Mouse (Mus musculus) C3H10T1/2 (cell line): ENCODE results near the gene Rnf44. TPM values are rescaled to one million over a fixed set of nuclear protein-coding genes. Genes with fewer than 3 reads are reported as not detected.

Experiments used
- polyA plus RNA-seq, 2 experiments: library from polyadenylated mRNA; unstranded; fragments of >200 nt; fragmentation: generic; extraction: Trizol; gene quantifications; one replicate each; pipeline ENCODE4 v1.2.1; 2012; ENCODE audit warnings: missing spikeins in 2 of 2

Gene Rnf44
- 10 to 100 TPM in 1 of 2 experiments, 1 to 10 TPM in 1; 3.0 to 19.6 TPM for polyA plus RNA-seq

GRCm38 (mm10) chr13:54693558-54694347, at the start of gene Rnf44:
Gene Rnf44, minus strand, starts transcription at chr13:54693907.

DNA sequence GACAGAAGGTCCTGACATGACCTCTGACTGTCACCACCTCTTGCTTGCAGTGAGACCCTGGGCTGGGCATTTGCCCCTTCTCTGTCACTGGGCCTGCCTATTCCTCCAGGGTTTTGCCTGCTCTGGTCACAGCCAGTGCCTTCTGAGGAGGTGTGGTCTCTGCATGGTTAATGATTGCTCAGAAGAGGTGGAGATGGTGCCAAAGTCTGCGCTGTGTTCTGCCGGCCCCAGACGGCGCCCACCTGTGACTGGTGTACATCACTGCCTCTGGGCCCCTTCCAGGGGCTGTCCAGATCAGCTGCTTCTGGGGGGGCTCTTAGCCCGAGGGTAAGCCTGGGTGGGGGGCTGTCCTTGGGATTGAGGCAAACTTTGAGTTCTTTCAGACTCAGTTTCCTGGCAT, 7.5 kb upstream of the Rnf44 start, which contains the start of gene Cdhr2:
TSS of gene Cdhr2 (plus strand) at position 219 of the 400 bp plus-strand sequence.

Other genes starting within 250 kb of the Rnf44 start
- gene Thoc3, start 225.1 kb downstream of the Rnf44 start, polyA plus RNA-seq: 10 to 100 TPM; 32.4 to 45.6 TPM
- 1 to 10 TPM in 1 of 2 experiments, under 1 TPM in 1; 0.83 to 6.6 TPM for gene Simc1, start 190.1 kb downstream of the Rnf44 start, polyA plus RNA-seq
- 10 to 100 TPM; 20.0 to 49.7 TPM for gene 4833439L19Rik, start 128.5 kb downstream of the Rnf44 start, polyA plus RNA-seq
- gene Arl10, start 118.9 kb downstream of the Rnf44 start, polyA plus RNA-seq: 10 to 100 TPM in 1 of 2 experiments, 1 to 10 TPM in 1; 3.8 to 13.9 TPM
- gene Nop16, start 103.8 kb downstream of the Rnf44 start, polyA plus RNA-seq: 10 to 100 TPM; 34.3 to 60.0 TPM
- gene Higd2a, start 103.7 kb downstream of the Rnf44 start, polyA plus RNA-seq: 100 to 1,000 TPM; 236 to 309 TPM
- 100 to 1,000 TPM in 1 of 2 experiments, 10 to 100 TPM in 1; 71.5 to 127 TPM for gene Cltb, start 82.6 kb downstream of the Rnf44 start, polyA plus RNA-seq
- 10 to 100 TPM in 1 of 2 experiments, 1 to 10 TPM in 1; 8.0 to 33.2 TPM for gene Faf2, start 72.1 kb downstream of the Rnf44 start, polyA plus RNA-seq
- not detected for gene Cdhr2, start 7.6 kb upstream of the Rnf44 start, polyA plus RNA-seq
- not detected for gene Gprin1, start 56.0 kb upstream of the Rnf44 start, polyA plus RNA-seq
- gene Sncb, start 72.7 kb upstream of the Rnf44 start, polyA plus RNA-seq: under 1 TPM in 1 of 2 experiments, not detected in 1; 0.07 TPM
- gene Eif4e1b, start 90.1 kb upstream of the Rnf44 start, polyA plus RNA-seq: under 1 TPM in 1 of 2 experiments, not detected in 1; 0.13 TPM
- gene Tspan17, start 95.5 kb upstream of the Rnf44 start, polyA plus RNA-seq: 10 to 100 TPM; 46.3 to 66.0 TPM